Mouse (Mus musculus): ENCODE data around the gene Pla2g5.
"Not testable (repeated sequence)": the region's sequence is repeated elsewhere in the genome, so short reads cannot be mapped to it uniquely, and the experiment has no call there.

Pla2g5 gene

GRCm38 (mm10) chr4:138857576-138857975, 5.7 kb downstream of the Pla2g5 start:
- DNase-seq, result no peak

GRCm38 (mm10) chr4:138856491-138856890, 6.8 kb downstream of the Pla2g5 start:
- DNase-seq, result peak; percentile 71

GRCm38 (mm10) chr4:138855092-138855632, 8.1 kb downstream of the Pla2g5 start:
- DNase-seq, result no peak

- DNase-seq, result no peak
Observed at GRCm38 (mm10) chr4:138852961-138853360, 10.3 kb downstream of the Pla2g5 start.

DNA sequence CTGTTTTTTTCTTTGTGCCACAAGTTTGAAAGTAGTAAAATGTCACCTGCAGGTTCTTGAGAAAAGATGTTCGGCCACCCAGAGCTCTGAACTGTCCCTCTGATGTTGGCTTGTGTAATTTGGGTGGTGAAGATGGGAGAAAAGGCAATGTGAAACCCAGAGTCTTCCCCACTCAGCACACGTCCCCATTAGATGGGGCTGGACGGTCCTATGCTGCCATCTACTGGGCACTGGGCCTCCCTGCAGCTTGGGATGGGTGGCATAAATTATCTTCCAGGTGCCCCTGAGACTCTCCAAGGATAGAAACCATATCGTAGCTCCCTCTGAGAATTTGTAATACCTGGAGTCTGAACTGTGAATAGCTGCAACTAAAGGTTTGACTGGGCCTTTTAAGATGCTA, 11.8 kb downstream of the Pla2g5 start:
- DNase-seq, result peak; percentile 77

DNA sequence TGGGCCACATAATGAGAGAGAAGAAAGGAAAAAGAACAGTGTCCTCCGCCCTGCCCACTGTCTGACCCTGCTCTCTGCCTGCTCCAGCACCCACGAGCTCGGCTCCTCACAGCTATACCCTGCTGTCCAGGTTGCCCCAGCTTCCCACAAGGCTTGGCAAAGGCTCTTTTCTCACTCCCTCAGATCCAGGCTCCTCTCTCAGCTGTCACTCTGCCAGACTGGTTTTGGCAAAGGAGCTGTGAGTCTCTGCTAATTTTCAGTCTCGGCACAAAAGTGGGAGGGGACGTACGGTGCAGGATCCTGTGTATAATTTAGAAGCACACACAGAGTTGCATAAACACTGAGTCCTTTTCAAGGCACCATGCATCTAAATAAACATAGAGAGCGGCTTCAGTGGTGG, 21.9 kb downstream of the Pla2g5 start:
- peak; percentile 37 for DNase-seq

DNA sequence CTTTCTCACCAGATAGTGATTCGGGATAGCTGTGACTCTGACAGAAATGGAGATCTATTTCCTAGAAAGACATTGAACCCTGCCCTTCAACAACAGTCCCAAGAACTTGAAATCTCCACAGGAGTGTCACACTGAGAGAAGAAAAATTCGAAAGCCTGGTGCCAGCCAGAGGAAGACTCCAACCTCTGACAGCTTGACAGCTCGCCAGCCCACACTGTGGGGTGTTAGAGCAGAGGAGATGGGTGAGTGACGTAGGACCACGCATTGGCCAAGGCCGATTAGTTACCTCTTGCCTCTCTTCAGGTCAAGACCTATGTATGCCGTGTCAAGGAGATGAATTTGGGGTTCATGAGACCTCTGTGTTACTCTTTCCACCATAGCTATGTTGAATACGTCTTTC, 22.6 kb downstream of the Pla2g5 start:
- DNase-seq, result no peak

- DNase-seq, result no peak
Observed at GRCm38 (mm10) chr4:138839806-138840205, 23.5 kb downstream of the Pla2g5 start.

- no peak for DNase-seq
Observed at GRCm38 (mm10) chr4:138827147-138827546, 36.1 kb downstream of the Pla2g5 start.

- DNase-seq, result no peak
Observed at GRCm38 (mm10) chr4:138825751-138826567, 37.3 kb downstream of the Pla2g5 start.

GRCm38 (mm10) chr4:138824660-138825059, 38.6 kb downstream of the Pla2g5 start:
- DNase-seq, result peak; percentile 17

- not testable (repeated sequence) for DNase-seq
Observed at GRCm38 (mm10) chr4:138824161-138824560, 39.1 kb downstream of the Pla2g5 start.

GRCm38 (mm10) chr4:138821036-138821435, 42.2 kb downstream of the Pla2g5 start:
- DNase-seq, result no peak

DNA sequence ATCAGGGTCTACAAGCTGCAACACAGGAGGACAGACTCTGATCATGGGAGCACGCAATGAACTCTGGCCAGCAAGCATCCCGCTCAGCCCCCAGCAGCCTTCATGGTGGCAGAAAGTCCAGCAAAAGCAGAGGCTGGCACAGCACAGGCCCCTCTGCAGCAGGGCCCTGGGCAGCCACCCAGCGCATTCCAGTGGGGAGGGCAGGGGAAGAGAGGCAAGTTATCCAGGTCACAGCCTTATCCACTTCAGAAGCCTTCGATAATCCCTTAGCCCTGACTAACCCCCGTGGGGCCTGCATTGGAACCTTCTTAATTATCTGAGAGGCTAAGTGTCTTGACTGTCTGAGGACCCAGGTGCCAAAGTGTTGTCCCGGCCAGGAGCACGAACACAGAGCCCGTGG, 44.2 kb downstream of the Pla2g5 start:
- peak; percentile 43 for DNase-seq

GRCm38 (mm10) chr4:138817736-138818135, 45.5 kb downstream of the Pla2g5 start:
- peak; percentile 15 for DNase-seq

- DNase-seq, result no peak
Observed at GRCm38 (mm10) chr4:138816166-138816565, 47.1 kb downstream of the Pla2g5 start.

GRCm38 (mm10) chr4:138806920-138807541, 56.3 kb downstream of the Pla2g5 start:
- DNase-seq, result no peak

DNA sequence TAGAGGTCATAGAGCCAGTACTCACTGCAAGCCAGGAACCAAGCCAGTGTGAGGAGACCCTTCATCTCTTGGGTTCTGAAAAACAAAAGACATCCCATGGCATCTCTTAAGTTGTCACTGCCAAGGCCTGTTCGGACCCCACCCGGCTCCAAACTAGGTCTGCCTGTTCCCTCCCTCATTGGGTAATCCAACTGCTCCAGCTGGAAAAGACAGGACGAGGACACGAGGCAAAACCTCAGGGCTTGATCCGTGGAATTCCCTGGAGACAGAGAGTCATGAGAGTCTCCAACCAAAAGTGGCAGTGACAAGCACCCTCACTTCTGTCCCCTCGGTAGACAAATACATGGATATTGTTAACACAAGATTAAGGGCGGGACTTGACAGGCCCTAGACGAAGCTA, 57.1 kb downstream of the Pla2g5 start:
- DNase-seq, result no peak

DNA sequence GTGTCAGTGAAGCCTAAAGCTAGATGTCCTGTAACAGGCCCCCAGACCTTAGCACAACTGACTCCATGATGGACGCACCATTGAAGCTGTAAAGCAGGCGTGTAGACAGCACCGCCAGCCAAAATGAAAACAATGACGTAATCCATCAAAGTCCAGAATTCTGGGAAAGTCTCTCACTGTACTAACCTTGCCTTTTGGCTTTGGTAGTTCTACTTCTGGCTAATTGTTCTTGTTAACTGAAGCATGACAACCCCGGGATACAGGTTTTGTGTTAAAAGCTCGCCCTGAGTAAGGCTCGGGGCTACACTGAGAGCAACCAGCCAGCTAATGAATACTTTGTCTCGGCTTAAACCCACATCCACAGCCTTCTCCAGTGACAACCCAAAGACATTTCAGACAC, 58.0 kb downstream of the Pla2g5 start:
- no peak for DNase-seq

DNA sequence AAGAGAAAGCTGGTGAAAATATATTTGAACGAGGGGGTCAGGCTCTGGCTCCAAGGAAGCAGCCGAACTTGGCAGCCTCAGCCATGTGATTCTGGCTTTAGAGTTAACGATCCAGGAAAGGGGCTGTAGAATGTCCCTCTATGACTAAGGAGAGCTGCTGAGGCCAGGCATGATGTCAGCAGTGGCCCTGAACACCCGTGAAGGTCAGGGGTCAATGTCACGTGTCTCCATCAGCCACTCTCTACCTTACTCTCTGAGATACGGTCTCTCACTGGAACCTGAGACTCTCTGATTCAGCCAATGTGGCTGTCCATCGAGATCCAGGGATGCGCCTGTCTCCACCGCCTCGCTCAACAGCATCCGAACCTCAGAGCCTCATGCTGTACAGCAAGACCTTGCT, 60.4 kb downstream of the Pla2g5 start:
- DNase-seq, result no peak

DNA sequence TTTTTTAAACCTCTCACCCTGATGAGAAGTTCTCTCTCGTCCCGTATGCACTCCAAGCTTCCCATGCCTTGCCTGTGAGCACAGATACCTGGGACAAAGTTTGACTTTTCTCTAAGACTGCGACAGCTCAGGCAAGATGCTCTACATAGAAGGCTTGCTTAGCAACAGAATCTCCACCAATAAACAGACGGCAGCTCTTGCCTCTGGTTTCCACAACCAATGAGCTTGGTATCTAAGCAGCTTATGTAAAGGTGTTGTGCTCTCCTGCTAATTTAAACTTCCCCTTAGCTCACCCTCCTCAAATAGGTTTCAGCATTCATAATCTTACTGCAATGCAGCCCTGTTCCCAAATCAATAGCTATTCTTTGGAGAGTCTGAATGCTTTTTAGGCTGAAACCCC, 61.7 kb downstream of the Pla2g5 start:
- no peak for DNase-seq

GRCm38 (mm10) chr4:138800134-138800744, 63.0 kb downstream of the Pla2g5 start:
- no peak for DNase-seq

- DNase-seq, result no peak
Observed at GRCm38 (mm10) chr4:138797217-138797570, 66.1 kb downstream of the Pla2g5 start.
